Mouse (Mus musculus) hindbrain, embryonic 10.5 days (tissue): ENCODE results near the gene Clec5a. TPM values are rescaled to one million over a fixed set of nuclear protein-coding genes. Genes with fewer than 3 reads are reported as not detected.

Source experiments
- DNase-seq: peaks from one replicate; pipeline ENCODE4 v3.0.0-alpha.2; 2017; ENCODE audit warnings: low spot score
- H3K27ac ChIP-seq: fragments of 300-500 bp; sonication (generic); 2 replicates; pipeline ENCODE4 v1.5.1; 2016; ENCODE audit warnings: mild to moderate bottlenecking, moderate library complexity
- H3K27me3 ChIP-seq: fragments of 300-500 bp; sonication (generic); 2 replicates; pipeline ENCODE4 v1.6.1; 2016; ENCODE audit warnings: mild to moderate bottlenecking; ENCODE audit not compliant: poor library complexity, insufficient read depth, severe bottlenecking
- H3K36me3 ChIP-seq: fragments of 300-500 bp; sonication (generic); 2 replicates; pipeline ENCODE4 v1.6.1; 2016; ENCODE audit warnings: mild to moderate bottlenecking, moderate library complexity
- H3K4me1 ChIP-seq: fragments of 300-500 bp; sonication (generic); replicated peaks from 2 replicates; pipeline ENCODE4 v1.6.1; 2016; ENCODE audit warnings: mild to moderate bottlenecking
- H3K4me3 ChIP-seq: fragments of 300-500 bp; sonication (generic); 2 replicates; pipeline ENCODE4 v1.5.1; 2016; ENCODE audit warnings: mild to moderate bottlenecking, moderate library complexity
- H3K9me3 ChIP-seq: fragments of 300-500 bp; sonication (generic); 2 replicates; pipeline ENCODE4 v1.6.1; 2016; ENCODE audit warnings: mild to moderate bottlenecking, moderate library complexity
- WGBS: fragments of 180-500 bp; shearing (Covaris S2); methylation state at CpG from one replicate; pipeline ENCODE4 v1.1.7; 2016; 5-methylcytosine and 5-hydroxymethylcytosine counted together
- polyA plus RNA-seq: library from polyadenylated mRNA; unstranded; fragments of >200 nt; fragmentation: Nextera tagmentation; extraction: Ambion mirVana; gene quantifications from 2 replicates; pipeline ENCODE4 v1.2.1, GENCODE M21; 2016

Clec5a gene
- polyA plus RNA-seq, 1 experiment from 2014 or later = 0.76 TPM

- no peaks in the 10 kb centered on the region for H3K4me1 ChIP-seq
- WGBS = 74% methylated on average over 3 of the region's 3 CpGs
Observed at GRCm38 (mm10) chr6:40573618-40574017, 12.0 kb downstream of the Clec5a start.

GRCm38 (mm10) chr6:40569187-40569586 is 16.4 kb downstream of the Clec5a start, which contains the start of gene Olfr460:
TSS of gene Olfr460 (plus strand) at chr6:40569487.
- Histone ChIP-seq H3K27ac (no peak within 1 kb of the TSS), H3K9me3 (no peaks in the 10 kb centered on the region), H3K4me3 (no peak within 1 kb of the TSS), H3K27me3 (no peaks in the 10 kb centered on the region), H3K4me1 (no peaks in the 10 kb centered on the region), H3K36me3 (no peaks in the 10 kb centered on the region)
- DNase-seq = no peak
- WGBS = 91% methylated on average over 3 of the region's 3 CpGs

More at GRCm38 (mm10) chr6:40573618-40574017, 12.0 kb downstream of the Clec5a start:
- H3K27ac ChIP-seq = no peak overlapping the region
- no peaks in the 10 kb centered on the region for H3K36me3 ChIP-seq
- H3K9me3 ChIP-seq = no peaks in the 10 kb centered on the region
- no peak for DNase-seq
- no peak overlapping the region for H3K4me3 ChIP-seq
- no peaks in the 10 kb centered on the region for H3K27me3 ChIP-seq

- H3K27me3 ChIP-seq = no peaks in the 10 kb centered on the region
- H3K9me3 ChIP-seq = no peaks in the 10 kb centered on the region
- DNase-seq = no peak
- no peaks in the 10 kb centered on the region for H3K4me1 ChIP-seq
- 81% methylated on average over 2 of the region's 2 CpGs for WGBS
- H3K36me3 ChIP-seq = no peaks in the 10 kb centered on the region
- H3K4me3 ChIP-seq = no peak within 1 kb of the TSS
- no peak within 1 kb of the TSS for H3K27ac ChIP-seq
Observed at GRCm38 (mm10) chr6:40554950-40555349, 30.7 kb downstream of the Clec5a start, which contains the start of gene Olfr461. TSS of gene Olfr461 (minus strand) at chr6:40555050.

GRCm38 (mm10) chr6:40544690-40545089 is 40.9 kb downstream of the Clec5a start:
- Histone ChIP-seq H3K9me3 (no peaks in the 10 kb centered on the region), H3K36me3 (no peaks in the 10 kb centered on the region), H3K27ac (no peak overlapping the region), H3K4me1 (no peaks in the 10 kb centered on the region), H3K4me3 (no peak overlapping the region), H3K27me3 (no peaks in the 10 kb centered on the region)
- DNase-seq = no peak
- WGBS = 83% methylated on average over 10 of the region's 10 CpGs

Other genes with a start within 250 kb of the Clec5a start
- gene E330009J07Rik, start 149.7 kb downstream of the Clec5a start, polyA plus RNA-seq = 10.1 and 12.4 TPM in 2 replicates
- 0.21 TPM in 1 of 2 replicates, not detected in the other for gene Wee2, start 146.7 kb downstream of the Clec5a start, polyA plus RNA-seq
- gene Ssbp1, start 114.5 kb downstream of the Clec5a start, polyA plus RNA-seq = 175 and 200 TPM in 2 replicates
- gene Tas2r137, start 94.6 kb downstream of the Clec5a start, polyA plus RNA-seq = not detected in 2 replicates
- gene Tas2r108, start 92.3 kb downstream of the Clec5a start, polyA plus RNA-seq = 0.30 TPM in 1 of 2 replicates, not detected in the other
- gene Prss37, start 66.3 kb downstream of the Clec5a start, polyA plus RNA-seq = not detected in 2 replicates
- gene Olfr461, start 30.8 kb downstream of the Clec5a start, polyA plus RNA-seq = 0.17 and 0.18 TPM in 2 replicates
- not detected in 2 replicates for gene Olfr460, start 16.3 kb downstream of the Clec5a start, polyA plus RNA-seq
- gene Tas2r138, start 27.5 kb upstream of the Clec5a start, polyA plus RNA-seq = not detected in 2 replicates
- not detected in 2 replicates for gene Mgam, start 43.0 kb upstream of the Clec5a start, polyA plus RNA-seq